30 mouse cellular contexts compared by ENCODE assay signal in the genomic region with DNA sequence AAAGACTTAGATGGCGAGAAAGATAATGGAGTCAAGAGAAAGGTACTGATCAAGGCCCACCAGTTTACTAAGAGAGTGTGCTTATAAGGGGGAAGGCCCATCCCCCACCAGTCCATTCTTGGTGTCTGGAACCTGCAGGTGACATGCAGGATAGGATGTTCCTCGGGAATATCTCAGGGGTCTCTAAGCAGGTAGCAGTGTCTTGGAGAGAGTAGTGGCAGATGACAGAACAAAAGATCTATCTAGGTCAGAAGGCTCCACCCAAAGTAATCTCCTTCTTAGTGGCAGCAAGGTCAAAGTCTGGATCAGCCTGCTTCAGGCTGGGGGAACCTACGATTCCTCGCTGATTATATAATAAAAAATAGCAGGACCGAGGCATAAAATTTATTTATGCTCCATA.
"Had no signal": no experiment of that assay in that cellular context is flagged by ENCODE, and none has a peak within 500 bp of the region (broad histone marks: within the 10 kb centered on the region; RNA-seq: fewer than 3 reads in every experiment).

No protein-coding gene starts in this region.

- H3K4me1 ChIP-seq: heart, embryonic 12.5 days; heart, embryonic 13.5 days; heart, embryonic 15.5 days; hindbrain, embryonic 10.5 days; hindbrain, embryonic 12.5 days; hindbrain, embryonic 13.5 days; hindbrain, embryonic 15.5 days; intestine, embryonic 15.5 days; kidney, embryonic 15.5 days had no signal

- DNase-seq: heart, postnatal 10 days; heart, postnatal 14 days; heart, postnatal 36 days; heart, postnatal 4 days; kidney, adult 11 months; kidney, adult 18-20 months; kidney, adult 2 months; kidney, adult 8-10 months; kidney, adult 9 months; kidney, postnatal 10 days; kidney, postnatal 14 days; kidney, postnatal 25 days; kidney, postnatal 36 days; kidney, postnatal 4 days; layer of hippocampus, adult 9-11 months; layer of hippocampus, postnatal 36 days had no signal

- H3K36me3 ChIP-seq: heart, embryonic 12.5 days; heart, embryonic 13.5 days; heart, embryonic 15.5 days; hindbrain, embryonic 10.5 days; hindbrain, embryonic 12.5 days; hindbrain, embryonic 13.5 days; hindbrain, embryonic 15.5 days; intestine, embryonic 15.5 days; kidney, embryonic 15.5 days had no signal

- H3K9ac ChIP-seq: heart, embryonic 12.5 days; heart, embryonic 13.5 days; heart, embryonic 15.5 days; hindbrain, embryonic 12.5 days; hindbrain, embryonic 13.5 days; hindbrain, embryonic 14.5 days; hindbrain, embryonic 15.5 days; intestine, embryonic 15.5 days; kidney, embryonic 15.5 days had no signal

- H3K4me3 ChIP-seq: heart, embryonic 12.5 days; heart, embryonic 13.5 days; heart, embryonic 15.5 days; hindbrain, embryonic 10.5 days; hindbrain, embryonic 12.5 days; hindbrain, embryonic 13.5 days; hindbrain, embryonic 15.5 days; intestine, embryonic 15.5 days; kidney, embryonic 15.5 days; layer of hippocampus, adult 2 months; left cerebral cortex, adult 2 months had no signal

- H3K27ac ChIP-seq: heart, embryonic 13.5 days; heart, embryonic 15.5 days; hindbrain, embryonic 10.5 days; hindbrain, embryonic 12.5 days; hindbrain, embryonic 13.5 days; hindbrain, embryonic 14.5 days; hindbrain, embryonic 15.5 days; hindbrain, postnatal 0 days; intestine, embryonic 15.5 days; kidney, embryonic 15.5 days; kidney, postnatal 0 days; layer of hippocampus, adult 2 months; left cerebral cortex, adult 2 months had no signal

- H3K9me3 ChIP-seq: heart, embryonic 15.5 days; hindbrain, embryonic 12.5 days; intestine, embryonic 15.5 days had no signal
